Mouse (Mus musculus) liver, adult 2 months (tissue): Measurements from ENCODE around the gene Zfp106. TPM values are rescaled to one million over a fixed set of nuclear protein-coding genes. Genes with fewer than 3 reads are reported as not detected.

ENCODE experiments used
- DNase-seq: peaks from one replicate; pipeline ENCODE4 v3.0.0-alpha.2; 2011; ENCODE audit warnings: low read depth, low spot score; ENCODE audit errors: extremely low read depth
- H3K27ac ChIP-seq: fragments of 200-500 bp; replicated peaks from 2 replicates; pipeline ENCODE4 v1.5.1; 2012; ENCODE audit warnings: low read depth, mild to moderate bottlenecking, control low read depth, inconsistent platforms, low read length; ENCODE audit not compliant: insufficient read depth
- H3K27me3 ChIP-seq: fragments of 200-500 bp; 2 replicates; pipeline ENCODE4 v1.6.1; 2012; ENCODE audit warnings: mild to moderate bottlenecking, moderate library complexity, low read length, inconsistent platforms; ENCODE audit not compliant: control insufficient read depth, insufficient read depth
- H3K36me3 ChIP-seq: fragments of 200-500 bp; 2 replicates; pipeline ENCODE4 v1.6.1; 2012; ENCODE audit warnings: low read length, inconsistent platforms; ENCODE audit not compliant: control insufficient read depth, insufficient read depth
- H3K4me1 ChIP-seq: fragments of 200-500 bp; 2 replicates; pipeline ENCODE4 v1.6.1; 2011; ENCODE audit warnings: low read length; ENCODE audit not compliant: control insufficient read depth, insufficient read depth
- H3K4me3 ChIP-seq: fragments of 200-500 bp; 2 replicates; pipeline ENCODE4 v1.5.1; 2011; ENCODE audit warnings: low read depth, mild to moderate bottlenecking, control low read depth, low read length, moderate library complexity; ENCODE audit not compliant: insufficient read depth
- H3K79me2 ChIP-seq: fragments of 200-500 bp; 2 replicates; pipeline ENCODE4 v1.6.1; 2012; ENCODE audit warnings: inconsistent platforms, mild to moderate bottlenecking, low read length, moderate library complexity; ENCODE audit not compliant: control insufficient read depth, insufficient read depth
- H3K9ac ChIP-seq: fragments of 200-500 bp; 2 replicates; pipeline ENCODE4 v1.6.1; 2012; ENCODE audit warnings: low read depth, mild to moderate bottlenecking, control low read depth, inconsistent platforms, low read length
- CTCF ChIP-seq: fragments of 200-500 bp; IDR thresholded peaks from 2 replicates; pipeline ENCODE4 v1.5.1; 2011; ENCODE audit warnings: low read depth, low read length, control low read depth
- POLR2A ChIP-seq: fragments of 200-500 bp; IDR thresholded peaks from 2 replicates; pipeline ENCODE4 v1.6.1; 2011; ENCODE audit warnings: low read length, control low read depth; ENCODE audit not compliant: insufficient read depth; ENCODE audit errors: extremely low read depth
- WGBS: fragments of 180-500 bp; shearing (Covaris S2); methylation state at CpG from one replicate; pipeline ENCODE4 v1.1.7; 2018; 5-methylcytosine and 5-hydroxymethylcytosine counted together
- polyA plus RNA-seq: library from polyadenylated mRNA; depleted of rRNA; stranded (reverse); fragments of >200 nt; gene quantifications from 2 replicates; pipeline ENCODE4 v1.2.3, GENCODE M21; 2012
- total RNA-seq: library from RNA; depleted of rRNA; stranded (reverse); fragments of >200 nt; gene quantifications from 2 replicates; pipeline ENCODE4 v1.2.3, GENCODE M21; 2014

Gene Zfp106
- total and polyA plus RNA-seq, 2 experiments = 30.1 to 34.6 TPM

DNA sequence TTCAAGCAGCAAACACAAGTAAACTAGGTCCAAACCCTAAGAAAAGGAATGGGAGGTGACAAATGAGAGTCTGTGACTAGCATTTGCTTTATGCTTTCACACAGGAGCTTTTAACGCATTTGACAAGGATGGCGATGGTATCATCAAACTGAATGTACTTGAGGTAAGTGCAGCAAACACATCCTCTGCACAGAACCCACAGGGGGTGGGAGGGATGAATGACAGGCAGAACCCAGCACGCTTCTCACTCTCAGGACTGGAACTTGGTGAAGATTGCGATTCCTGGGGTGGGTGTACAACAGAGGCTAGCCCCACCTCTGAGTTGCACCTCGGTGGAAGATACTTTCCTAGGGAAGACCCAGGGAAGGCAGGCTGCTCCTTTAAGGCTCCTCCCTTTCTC lies 59.7 kb downstream of the Zfp106 start:
- H3K36me3 ChIP-seq = peaks cover 16% of the 10 kb centered on the region
- no peaks in the 10 kb centered on the region for H3K27me3 ChIP-seq
- no peak overlapping the region for H3K27ac ChIP-seq
- no peaks in the 10 kb centered on the region for H3K79me2 ChIP-seq
- WGBS = 88% methylated on average over 5 of the region's 5 CpGs
- no peaks in the 10 kb centered on the region for H3K4me1 ChIP-seq
- H3K4me3 ChIP-seq = no peak overlapping the region
- no peak for TF ChIP-seq CTCF
- no peak for TF ChIP-seq POLR2A
- DNase-seq = no peak
- no peak overlapping the region for H3K9ac ChIP-seq

DNA sequence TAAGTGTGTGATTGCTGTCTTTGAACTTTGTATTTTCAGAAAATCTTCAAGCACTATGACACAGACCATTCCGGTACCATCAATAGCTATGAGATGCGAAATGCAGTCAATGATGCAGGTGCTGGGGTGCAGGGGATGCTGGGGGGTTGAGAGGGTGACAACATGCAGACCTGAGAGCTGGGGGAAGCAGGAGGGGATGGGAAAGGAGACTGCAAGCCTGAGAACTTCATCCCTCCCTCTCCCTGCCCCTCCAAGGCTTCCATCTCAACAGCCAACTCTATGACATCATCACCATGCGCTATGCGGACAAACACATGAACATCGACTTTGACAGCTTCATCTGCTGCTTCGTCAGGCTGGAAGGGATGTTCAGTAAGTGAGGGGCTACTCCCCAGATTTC lies 60.5 kb downstream of the Zfp106 start:
- H3K27me3 ChIP-seq = no peaks in the 10 kb centered on the region
- peaks cover 11% of the 10 kb centered on the region for H3K36me3 ChIP-seq
- no peaks in the 10 kb centered on the region for H3K79me2 ChIP-seq
- 90% methylated on average over 6 of the region's 6 CpGs for WGBS
- DNase-seq = no peak
- no peak overlapping the region for H3K9ac ChIP-seq
- no peak overlapping the region for H3K4me3 ChIP-seq
- no peaks in the 10 kb centered on the region for H3K4me1 ChIP-seq
- H3K27ac ChIP-seq = no peak overlapping the region
- TF ChIP-seq CTCF = no peak
- no peak for TF ChIP-seq POLR2A

DNA sequence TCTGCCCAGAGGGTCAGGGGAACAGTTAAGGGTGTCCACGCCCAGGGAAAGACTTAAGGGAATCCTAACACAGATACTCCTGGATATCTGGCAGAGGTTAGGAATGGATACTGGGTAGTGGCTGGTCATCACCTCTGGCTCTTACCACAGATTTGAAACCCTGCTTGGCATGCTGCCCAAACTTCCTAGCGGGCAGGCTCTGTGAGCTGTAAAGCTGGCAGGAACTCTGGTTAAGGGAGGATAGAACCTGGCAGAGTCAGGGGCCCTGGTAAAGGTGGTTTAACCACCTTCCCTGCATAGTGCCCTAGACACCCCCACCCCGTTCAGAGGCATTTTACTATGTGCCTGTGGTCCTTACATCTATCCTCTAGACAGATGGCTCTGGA lies 61.0 kb downstream of the Zfp106 start:
- Histone ChIP-seq H3K27me3 (no peaks in the 10 kb centered on the region), H3K36me3 (peaks cover 9% of the 10 kb centered on the region), H3K79me2 (no peaks in the 10 kb centered on the region), H3K9ac (no peak overlapping the region), H3K4me3 (no peak overlapping the region), H3K4me1 (no peaks in the 10 kb centered on the region), H3K27ac (no peak overlapping the region)
- peak; percentile 27 for DNase-seq
- TF ChIP-seq CTCF (no peak), POLR2A (no peak)
- WGBS = 49% methylated on average over 3 of the region's 3 CpGs

DNA sequence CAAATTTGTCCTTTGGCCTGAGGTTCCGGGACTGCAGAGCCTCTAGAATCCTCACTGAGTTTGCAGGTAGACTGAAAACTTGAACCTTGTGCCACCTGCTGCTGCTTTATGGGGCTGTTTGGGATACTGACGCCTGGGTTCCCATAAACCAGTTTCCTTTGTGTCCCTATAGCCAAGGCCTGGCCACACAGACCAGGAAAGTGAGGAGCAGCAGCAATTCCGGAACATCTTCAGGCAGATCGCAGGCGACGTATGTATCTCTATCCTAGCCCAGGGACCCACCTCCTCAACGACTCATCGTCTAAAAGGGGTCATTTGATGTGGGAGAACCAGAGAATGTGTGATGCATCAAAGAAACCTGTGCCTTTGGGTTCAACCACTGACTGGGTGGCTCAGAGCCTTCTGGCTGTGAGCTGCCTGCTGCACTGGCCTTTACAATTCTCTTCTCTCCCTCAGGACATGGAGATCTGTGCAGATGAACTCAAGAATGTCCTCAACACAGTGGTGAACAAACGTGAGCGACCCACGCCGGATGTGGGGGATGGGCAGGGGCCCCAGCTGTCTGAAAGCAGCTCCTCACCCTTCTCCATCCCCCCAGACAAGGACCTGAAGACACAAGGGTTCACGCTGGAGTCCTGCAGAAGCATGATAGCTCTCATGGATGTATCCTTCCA lies 61.6 kb downstream of the Zfp106 start:
- no peaks in the 10 kb centered on the region for H3K27me3 ChIP-seq
- no peak overlapping the region for H3K4me3 ChIP-seq
- no peaks in the 10 kb centered on the region for H3K4me1 ChIP-seq
- H3K36me3 ChIP-seq = peaks cover 9% of the 10 kb centered on the region
- H3K9ac ChIP-seq = no peak overlapping the region
- no peak for DNase-seq
- no peaks in the 10 kb centered on the region for H3K79me2 ChIP-seq
- no peak overlapping the region for H3K27ac ChIP-seq
- TF ChIP-seq CTCF (no peak), POLR2A (no peak)
- WGBS = 74% methylated on average over 13 of the region's 13 CpGs

DNA sequence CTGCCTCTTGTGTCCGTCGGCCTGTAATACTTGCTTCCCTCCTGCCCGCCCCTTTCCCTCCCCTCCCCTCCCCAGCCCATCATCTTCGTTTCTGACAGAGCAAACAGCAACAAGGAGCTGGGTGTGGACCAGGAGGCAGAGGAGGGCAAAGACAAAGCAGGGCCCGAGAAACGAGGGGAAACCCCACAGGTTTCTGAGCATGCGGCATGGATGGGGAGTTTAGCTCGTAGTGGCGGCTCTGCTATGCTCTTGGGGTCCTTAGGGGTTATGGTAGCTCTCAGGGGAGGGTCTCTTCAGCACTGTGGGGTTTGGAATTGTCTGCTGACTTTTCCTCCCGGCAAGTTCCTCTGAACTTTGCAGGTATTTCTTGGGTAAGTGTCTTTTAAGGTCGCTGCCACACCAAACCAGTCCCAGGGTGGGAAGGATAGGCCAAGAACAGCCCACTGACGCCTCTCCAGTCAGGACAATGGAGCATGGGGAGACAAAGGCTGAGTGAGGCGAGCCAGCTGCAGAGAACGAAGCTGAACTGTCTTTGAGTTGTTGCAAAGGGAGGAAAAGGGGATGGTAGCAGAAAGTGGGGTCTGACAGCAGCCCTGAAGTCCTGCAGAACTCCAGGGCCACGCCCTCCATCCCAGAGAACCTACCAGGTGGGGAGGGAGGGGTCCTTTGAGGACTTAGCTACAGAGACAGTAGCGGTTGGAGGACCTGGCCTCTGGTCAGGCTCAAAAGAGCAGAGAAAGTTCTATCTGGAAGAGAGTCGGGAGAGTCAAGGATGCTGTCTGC lies 62.3 kb downstream of the Zfp106 start:
- Histone ChIP-seq H3K9ac (no peak overlapping the region), H3K27ac (no peak overlapping the region), H3K4me3 (no peak overlapping the region), H3K4me1 (no peaks in the 10 kb centered on the region), H3K36me3 (peaks cover 7% of the 10 kb centered on the region; the same call in 1 of the 2 replicates), H3K27me3 (no peaks in the 10 kb centered on the region), H3K79me2 (no peaks in the 10 kb centered on the region)
- 63% methylated on average over 17 of the region's 17 CpGs for WGBS
- no peak for DNase-seq
- TF ChIP-seq POLR2A (no peak), CTCF (no peak)
